Mouse (Mus musculus): ENCODE measurements at regions not wholly inside any gene's neighbourhood (a gene's known extent, or its start where the extent isn't known, plus 50 kb on each side); places are given as distances from the start of the nearest gene placed in this dataset.

GRCm38 (mm10) chrX:68497886-68498285, 180.5 kb upstream of the Fmr1 start:
- no peak for TF ChIP-seq CTCF (IDR thresholded peaks at IDR 0.05; ENCODE audit: low read depth)
- TF ChIP-seq EP300 (IDR thresholded peaks at IDR 0.05; ENCODE audit: low read depth) = no peak

Measured in liver, embryonic 14.5 days (tissue).